Mouse (Mus musculus): ENCODE measurements around the gene Apba2.

- TF ChIP-seq CTCF (IDR thresholded peaks at IDR 0.05; ENCODE audit: extremely low read depth, insufficient read depth, low read length) (no peak), POLR2A (IDR thresholded peaks at IDR 0.05; ENCODE audit: extremely low read depth, insufficient read depth, low read length) (no peak)
Measured at GRCm38 (mm10) chr7:64508826-64509225, 7.3 kb downstream of the Apba2 start.
